Mouse (Mus musculus) monocyte, adult 5-6 weeks (primary cell): Measurements from ENCODE around the gene Cped1. TPM values are rescaled to one million over a fixed set of nuclear protein-coding genes. Genes with fewer than 3 reads are reported as not detected.

Source experiments
- ATAC-seq: fragments of 153-309, 156-312 bp; replicated peaks from 2 replicates; pipeline ENCODE4 v1.8.0; 2017; ENCODE audit warnings: mild to moderate bottlenecking; ENCODE audit not compliant: low TSS enrichment, insufficient number of reproducible peaks, severe bottlenecking, poor library complexity, low FRiP score
- total RNA-seq: library from RNA; stranded (forward); fragments of 200-1000, 200-491, 200-594 nt; gene quantifications from 3 replicates; pipeline ENCODE4 v1.2.3, GENCODE M21; 2017

Cped1 gene
- total RNA-seq, 1 experiment from 2014 or later: 1.6 TPM

DNA sequence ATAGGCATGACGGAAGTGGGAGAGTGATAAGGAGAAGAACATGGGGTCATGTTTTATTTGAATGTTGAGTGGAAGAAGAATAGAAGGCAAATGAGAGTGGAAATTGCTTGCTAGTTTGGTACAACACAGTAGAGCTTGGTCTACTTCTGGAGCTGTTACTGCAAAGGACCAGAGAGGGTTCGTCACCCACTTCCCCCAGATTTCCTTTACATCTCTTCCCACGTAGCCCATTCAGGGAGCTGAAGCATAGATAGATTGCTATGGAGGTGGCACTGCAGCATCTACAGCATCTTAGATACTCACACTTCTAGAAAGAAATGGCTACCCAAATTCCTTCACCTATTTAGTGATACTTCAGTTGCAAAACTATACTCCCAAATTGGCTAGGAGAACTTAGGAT, 214.4 kb downstream of the Cped1 start:
- no peak for ATAC-seq

DNA sequence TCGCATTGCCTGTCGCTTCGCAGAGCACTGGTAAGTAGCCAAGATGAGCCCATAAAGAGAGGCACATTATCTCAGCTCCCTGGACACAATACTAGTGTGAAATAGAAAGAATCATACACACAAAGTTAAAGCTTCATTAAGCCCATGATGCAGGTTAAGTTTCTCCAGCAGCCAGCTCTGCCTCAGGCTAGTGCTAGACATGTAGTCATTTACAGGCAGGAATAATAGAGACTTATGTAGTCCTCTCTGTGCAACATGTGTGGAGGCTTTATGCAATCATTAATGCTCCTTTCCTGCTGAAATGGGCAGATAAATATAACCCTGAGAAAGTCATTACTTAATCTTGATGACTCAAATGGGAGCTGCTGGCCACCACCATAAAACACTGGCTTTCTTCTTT, 216.2 kb downstream of the Cped1 start:
- ATAC-seq: no peak

DNA sequence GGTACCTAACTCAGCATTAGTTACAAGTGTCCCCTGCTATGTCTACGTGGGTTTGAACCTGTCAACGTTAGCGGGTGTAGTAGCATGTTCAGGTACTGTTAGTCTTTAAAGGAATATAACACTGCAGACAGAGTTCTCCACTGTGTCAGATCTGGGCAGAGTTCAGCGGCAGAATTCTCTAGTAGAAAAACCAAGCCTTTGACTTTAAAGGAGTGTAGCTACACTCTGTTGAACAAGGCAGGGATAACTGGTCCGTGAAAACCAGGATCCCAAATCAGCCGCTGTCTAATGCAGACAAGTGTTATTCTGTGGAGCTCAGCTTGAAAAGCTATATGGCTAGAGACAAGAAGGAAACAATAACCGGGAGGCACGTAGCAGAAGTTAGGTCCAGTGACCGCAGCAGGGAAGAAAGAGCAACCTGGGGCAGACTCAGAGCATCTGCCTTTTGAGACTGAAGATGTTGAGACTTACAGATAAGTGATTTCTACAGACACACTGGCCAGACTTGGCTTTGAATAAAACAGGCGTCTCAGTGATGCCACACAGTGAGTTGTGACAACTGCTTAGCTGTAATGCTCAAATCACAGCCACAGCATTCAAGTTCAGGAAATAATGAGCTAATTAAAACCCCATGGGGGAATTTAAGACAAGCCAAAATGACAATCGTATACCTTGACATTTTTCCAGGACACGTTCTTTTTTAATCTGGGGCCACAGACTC, 219.5 kb downstream of the Cped1 start:
- ATAC-seq: no peak

DNA sequence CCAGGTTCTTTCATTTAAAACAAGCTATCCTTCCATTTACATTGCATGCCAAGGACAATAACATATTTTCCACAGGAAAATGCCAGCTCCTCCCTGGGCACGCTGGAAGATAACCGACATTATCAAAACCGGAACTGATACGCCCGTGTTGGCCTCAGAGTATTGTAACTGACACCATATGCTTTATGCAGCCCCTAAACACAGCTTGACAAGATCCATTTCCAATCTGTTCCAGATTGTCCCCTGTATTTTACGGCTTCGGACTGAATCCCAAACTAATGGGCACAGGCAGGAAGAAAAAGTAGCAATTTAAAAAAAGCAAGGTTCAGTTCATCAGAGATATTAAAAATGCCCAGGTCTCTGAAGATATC, 220.0 kb downstream of the Cped1 start:
- ATAC-seq: no peak

DNA sequence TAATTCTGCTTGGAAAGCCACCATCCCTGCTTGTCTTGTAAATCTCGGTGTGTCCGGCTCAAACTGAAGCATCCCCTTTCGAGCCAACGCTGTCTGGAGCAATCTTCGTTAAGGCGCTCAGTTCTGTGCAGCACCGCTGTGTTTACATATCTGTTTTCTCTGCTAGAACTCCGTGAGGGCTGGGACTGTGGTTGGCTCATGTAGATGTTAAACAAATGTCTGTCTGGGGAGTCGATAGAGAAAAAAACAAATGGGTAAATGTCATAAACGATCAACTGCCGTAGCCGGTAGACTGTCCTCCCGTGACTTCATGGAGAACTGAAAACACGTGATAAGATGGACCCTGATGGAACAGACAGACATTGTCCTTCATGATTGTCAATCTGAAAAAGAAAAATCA, 220.5 kb downstream of the Cped1 start:
- no peak for ATAC-seq

GRCm38 (mm10) chr6:22206630-22207293, 221.0 kb downstream of the Cped1 start:
- no peak for ATAC-seq

GRCm38 (mm10) chr6:22212158-22212557, 226.4 kb downstream of the Cped1 start:
- ATAC-seq: no peak

- no peak for ATAC-seq
These were observed 227.5 kb downstream of the Cped1 start for GRCm38 (mm10) chr6:22213187-22213586.

DNA sequence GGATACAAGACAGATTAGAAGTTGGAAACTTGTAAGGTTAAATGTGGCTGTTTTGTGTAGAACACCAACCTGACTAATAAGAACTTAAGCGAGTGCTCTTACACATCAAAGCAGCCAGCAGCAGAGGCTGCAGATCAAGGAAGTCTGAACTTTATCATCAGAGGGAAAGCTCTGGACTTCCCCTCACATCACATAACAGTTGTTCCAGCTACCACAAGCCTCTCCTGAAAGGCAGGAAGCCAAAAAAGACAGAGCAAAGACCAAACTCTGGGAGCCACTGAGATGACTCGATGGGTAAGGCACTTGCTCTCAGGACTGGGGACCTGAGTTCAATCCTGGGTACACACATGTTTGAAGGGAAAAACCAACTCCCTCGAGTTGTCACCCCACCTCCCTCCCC, 228.1 kb downstream of the Cped1 start:
- ATAC-seq: no peak

DNA sequence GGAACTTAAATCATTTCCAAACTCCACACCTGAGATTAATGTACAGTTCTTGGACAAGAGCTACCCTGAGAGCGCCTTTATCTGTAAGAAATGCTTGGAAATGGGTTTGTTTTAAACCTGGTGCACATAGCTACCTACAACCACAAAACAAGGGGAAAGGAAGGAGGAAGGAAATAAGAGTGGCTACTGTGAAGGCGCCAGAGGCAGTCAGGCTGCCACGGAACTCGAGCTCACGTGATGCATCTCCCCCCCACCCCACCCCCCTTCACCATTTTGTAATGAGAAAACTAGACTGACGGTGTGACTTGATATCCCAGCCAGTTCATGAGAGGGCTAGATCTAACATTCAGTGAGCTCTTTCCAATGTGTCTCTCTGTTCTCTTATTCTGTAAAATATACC, 228.9 kb downstream of the Cped1 start:
- no peak for ATAC-seq

DNA sequence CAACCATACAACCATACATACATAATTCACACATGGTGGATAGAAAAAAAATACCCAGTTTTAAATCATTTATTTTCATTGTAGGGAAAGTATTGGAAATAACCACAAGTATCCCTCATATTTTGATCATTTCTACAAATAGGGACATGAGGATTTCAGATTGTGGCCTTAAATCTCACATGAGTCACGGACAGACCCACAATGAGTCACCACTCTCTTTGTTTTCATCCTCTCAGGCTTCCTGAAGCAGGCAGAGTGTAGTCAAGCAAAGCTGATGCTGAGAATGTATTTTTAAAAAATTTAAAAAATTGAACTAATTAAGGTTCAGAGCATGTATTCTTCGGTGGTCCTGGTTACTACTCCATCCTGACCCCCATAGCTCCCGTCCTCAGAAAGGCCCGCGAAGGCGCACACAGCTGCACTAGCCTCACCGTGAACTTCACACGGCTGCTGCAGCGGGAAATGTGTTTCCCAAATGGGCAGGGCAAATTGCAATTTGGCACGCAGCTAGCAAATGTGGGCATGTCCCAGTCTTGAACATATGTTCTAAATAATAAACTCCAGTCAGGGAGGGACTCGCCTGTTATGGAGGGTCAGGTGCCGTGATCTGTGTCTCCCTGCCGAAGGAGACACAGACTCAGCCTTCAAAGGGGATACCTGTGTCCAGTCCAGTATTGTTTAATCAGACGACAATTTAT, 230.7 kb downstream of the Cped1 start:
- no peak for ATAC-seq

DNA sequence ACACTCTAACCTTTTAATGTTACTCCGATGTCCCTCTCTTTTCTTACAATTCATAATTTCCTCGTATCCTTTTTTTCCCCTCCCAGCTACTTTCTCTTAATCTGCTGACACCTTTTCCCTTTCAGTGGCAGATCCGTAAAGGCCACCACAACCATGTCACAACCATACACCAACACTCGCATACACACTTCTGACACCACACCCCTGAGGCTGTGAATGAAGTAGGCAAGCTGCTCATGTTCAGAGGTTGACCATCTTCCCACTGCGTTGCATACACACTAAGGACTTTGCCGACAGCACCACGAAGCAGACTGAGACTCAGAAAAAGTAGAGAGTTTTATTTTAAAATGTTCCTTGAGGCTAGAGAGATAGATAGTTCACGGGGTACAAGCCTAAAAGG, 235.4 kb downstream of the Cped1 start:
- no peak for ATAC-seq

- ATAC-seq: peak; percentile 53
These were observed 236.4 kb downstream of the Cped1 start for GRCm38 (mm10) chr6:22222087-22222486.

GRCm38 (mm10) chr6:22222947-22223346, 237.2 kb downstream of the Cped1 start:
- no peak for ATAC-seq

GRCm38 (mm10) chr6:22224351-22224750, 238.6 kb downstream of the Cped1 start:
- ATAC-seq: no peak

DNA sequence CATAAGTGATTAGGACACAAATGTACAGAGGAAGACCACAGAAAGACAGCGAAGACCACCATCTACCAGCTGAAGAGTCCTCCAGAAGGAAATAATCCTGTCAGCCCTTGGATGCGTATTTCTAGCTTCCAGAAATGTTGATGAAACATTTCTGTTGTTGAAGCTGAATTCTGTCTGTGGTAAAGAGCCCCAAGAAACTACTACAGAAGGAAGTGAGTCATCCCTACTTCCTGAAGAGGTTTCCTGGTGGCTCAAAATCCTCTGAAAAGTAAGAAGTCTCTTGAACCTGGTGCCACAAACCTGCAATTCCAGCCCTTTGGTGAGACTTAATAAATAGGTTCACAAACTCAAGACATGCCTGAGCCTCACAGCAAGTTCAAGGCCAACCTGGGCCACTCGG, 245.5 kb downstream of the Cped1 start:
- ATAC-seq: no peak

GRCm38 (mm10) chr6:22233517-22233916, 247.8 kb downstream of the Cped1 start:
- no peak for ATAC-seq

- no peak for ATAC-seq
These were observed 249.4 kb downstream of the Cped1 start for GRCm38 (mm10) chr6:22235133-22235532.

DNA sequence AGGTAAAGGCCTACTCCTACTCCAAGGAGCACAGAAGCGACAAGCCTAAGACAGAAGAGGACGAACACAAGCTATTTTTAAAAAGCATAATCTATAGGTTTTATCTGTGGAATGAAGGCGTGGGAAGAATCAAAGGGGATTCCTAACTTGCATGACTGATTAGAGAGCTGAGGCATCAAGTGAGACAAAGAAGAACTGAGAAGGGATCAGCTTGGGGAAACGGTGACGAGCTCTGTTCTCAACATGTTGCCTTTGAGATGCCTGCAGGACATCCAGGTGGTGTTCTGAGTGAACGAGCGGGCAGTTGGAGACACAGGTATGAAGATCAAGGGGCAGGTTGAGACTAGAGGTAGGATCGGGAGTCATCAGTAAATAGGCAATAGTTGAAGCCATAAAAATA, 257.6 kb downstream of the Cped1 start:
- no peak for ATAC-seq

- ATAC-seq: no peak
These were observed 261.0 kb downstream of the Cped1 start for GRCm38 (mm10) chr6:22246696-22247095.
